Mouse (Mus musculus): ENCODE data around the gene Cdc6.
A peak's percentile ranks its signal among the peaks of the same experiment; 100 is the strongest.

Cdc6 gene

DNA sequence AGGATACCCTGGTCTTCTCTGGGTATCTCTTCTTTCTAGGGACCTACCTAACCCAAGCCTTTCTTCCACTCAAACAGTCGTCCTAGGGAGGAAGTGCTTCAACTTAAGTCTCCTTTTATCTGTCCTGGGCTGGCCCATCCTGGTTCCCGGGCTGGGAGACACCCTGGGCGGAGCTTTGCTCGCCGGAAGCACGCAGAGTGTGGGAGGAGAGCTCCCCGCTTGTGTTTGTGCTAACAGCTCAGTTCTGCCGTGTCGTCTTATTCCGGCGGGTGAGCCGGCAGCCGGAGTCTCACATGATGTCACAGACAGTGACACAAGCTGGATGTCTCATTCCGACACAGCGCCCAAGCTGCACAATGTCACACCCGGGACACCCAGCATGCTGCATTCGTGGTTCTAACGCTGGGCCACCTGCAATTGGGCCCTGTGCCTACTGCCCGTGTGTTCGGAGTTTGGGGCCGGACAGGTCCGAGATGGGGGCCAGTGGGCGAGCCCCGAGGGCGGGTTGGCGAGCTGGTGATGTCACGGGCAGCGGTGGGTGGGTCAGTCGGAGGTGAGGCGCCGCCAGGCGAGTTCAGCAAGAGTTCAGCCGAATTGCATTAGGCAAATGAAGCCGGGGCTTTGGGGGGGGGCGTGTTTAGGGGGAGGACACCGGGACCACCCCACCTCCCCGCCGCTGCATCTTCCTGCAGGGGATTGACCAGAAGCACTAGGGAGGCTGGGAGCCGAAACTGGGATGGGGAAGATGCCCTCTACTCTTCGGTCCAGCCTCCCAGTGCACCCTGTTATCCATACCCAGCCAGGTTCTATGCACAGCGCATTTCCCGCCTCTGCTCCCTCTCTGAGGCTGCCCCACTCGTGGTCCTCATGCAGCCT, 52.1 kb downstream of the Cdc6 start:
- peak; percentile 94 for TF ChIP-seq GATA4 (IDR thresholded peaks at IDR 0.05; ENCODE audit: insufficient replicate concordance, low read length)

DNA sequence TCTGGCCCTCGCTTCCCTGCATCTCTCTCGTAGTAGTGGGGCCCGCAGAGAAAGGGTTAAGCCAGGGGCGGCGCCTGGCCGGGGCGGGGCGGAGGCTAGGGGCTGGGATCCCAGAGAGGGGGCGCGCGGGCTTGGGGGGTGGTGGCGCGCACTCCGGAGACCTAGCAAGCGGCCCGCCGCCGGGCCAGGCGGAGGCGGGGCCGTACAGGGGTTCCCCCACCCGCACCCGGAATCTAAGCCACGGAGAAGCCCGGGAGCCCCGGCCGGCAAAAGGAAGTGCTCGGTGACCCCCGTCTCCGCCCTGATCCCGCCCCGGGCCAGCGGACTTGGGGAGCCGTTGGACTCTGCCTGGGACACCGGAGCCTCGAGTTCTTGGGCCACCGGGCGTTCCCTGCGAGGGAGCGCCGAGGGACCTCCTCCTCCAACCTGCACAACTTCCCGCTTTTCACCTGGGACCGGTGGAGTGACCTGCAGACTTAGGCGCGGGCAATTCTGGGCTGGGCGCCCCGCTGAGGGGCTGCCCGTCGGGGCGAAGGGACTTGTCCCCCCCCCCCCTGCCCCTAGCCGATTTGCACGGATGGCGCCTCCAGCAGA, 52.8 kb downstream of the Cdc6 start:
- TF ChIP-seq GATA4 (IDR thresholded peaks at IDR 0.05; ENCODE audit: insufficient replicate concordance, low read length), result no peak

DNA sequence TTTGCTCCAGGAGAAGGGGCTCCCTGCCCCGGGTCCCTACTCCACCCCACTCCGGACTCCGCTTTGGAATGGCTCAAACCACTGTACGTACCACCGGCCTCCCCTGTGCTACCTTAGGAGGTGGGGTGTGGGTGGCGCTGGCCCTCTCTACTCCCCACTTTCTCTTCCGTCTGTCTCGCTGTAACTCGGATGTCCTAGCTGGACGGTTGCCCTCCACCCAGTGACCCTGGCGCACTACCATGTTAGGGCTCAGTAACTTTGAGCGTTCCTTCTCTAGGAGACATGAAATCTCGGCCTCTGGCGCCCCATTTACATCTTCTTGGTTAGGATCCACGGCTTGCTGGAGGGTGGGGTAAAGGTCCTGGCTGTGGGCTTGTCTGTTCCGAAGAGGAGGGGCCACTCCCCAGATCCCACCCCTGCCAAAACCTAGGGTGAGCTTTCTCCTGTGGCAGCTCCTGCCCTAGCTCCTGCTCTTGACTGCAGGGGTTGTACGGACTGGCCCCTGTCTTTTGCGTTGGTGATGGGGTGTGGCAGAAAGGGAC, 53.5 kb downstream of the Cdc6 start:
- TF ChIP-seq GATA4 (IDR thresholded peaks at IDR 0.05; ENCODE audit: insufficient replicate concordance, low read length), result no peak

DNA sequence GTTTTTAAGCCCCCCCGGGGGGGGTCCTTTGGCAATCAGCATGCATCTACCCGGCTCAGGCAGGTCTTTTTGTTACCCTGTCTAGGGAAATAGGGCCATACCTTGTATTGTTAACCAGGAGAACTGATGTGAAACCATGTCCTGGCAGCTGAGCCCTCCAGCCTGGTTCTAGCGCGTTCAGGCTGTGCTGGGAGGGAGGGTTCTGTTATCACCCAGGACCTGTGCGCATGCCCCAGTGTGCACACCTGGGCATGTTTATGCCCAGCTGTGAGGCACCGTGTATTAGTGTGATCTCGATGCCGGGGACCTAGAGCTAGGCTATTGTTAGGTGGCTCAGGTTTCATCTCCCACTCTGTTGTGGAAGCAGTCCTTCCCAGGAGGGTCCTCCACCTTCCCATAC, 54.2 kb downstream of the Cdc6 start:
- no peak for TF ChIP-seq GATA4 (IDR thresholded peaks at IDR 0.05; ENCODE audit: insufficient replicate concordance, low read length)

DNA sequence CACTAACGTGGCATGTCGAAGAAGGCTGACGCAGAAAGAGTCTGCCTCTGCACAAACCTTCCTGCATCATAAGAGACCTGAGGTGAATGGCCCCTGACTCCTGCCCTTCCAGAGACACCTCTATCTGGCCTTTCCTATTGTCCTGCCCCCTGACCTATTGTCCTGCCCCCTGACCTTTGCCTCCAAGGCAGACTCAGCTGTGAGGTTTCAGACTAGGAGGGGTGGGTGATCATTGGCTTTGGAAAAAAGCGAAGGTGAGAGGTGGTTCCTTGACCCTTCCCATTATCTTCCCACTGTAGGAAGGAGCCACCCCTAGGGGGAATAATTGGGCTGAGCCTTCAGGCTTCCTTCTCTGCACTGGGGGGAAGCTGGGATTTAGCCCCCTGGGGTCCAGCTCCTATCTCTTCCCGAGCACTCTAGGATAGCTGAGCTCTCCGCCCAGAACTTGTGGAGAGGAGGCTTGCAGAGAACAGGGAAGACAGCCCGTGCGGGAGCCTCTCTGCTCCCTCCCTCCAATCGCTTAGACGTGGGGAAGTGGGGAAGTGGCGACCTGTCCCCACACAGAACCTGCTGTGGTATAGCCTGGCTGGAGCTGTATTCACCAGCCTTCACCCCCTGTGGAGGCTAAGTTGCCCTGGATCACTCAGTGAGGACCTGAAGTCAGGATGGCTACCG, 55.0 kb downstream of the Cdc6 start:
- peak; percentile 11; the same call in 1 of the 2 replicates for TF ChIP-seq GATA4 (IDR thresholded peaks at IDR 0.05; ENCODE audit: insufficient replicate concordance, low read length)

DNA sequence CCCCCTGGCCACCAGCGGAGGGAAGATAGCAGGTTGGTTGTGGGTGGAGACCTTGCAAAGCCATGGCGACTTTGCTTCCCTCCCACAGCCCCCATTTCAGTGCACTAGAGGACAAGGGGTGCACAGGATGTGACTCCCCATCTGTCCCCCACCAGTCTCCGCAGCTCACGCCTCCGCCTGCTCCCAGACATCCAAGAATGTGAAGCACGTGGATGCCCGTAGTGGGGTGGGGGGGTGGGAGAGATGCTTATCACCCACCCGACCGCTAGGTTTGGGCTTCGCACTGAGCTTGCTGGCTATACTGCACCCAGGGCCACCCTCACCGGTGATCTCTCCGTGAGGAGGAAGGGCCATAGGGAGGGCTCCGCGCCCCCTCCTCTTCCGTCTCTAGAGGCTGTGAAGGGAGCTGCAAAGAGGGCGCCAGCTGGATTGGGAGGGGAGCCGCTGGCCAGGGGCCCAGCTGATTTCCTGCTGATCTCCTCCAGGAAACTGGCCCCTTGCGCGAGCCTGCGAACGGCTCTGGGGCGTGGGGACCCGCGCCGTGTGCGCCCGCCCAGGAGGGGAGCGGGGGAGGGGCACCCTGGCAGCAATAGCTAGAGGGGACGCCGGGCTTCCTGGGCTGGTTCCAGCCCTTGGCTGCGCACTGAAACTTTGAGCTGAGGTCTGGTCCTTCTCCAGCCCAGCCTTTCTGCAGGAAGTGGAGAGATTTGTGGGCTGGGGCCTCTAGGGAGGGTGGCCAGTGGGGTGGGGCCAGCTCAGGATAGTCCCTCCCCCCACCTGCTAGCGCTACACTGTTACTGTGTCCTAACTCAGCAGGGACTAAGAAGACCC, 55.8 kb downstream of the Cdc6 start:
- TF ChIP-seq GATA4 (IDR thresholded peaks at IDR 0.05; ENCODE audit: insufficient replicate concordance, low read length), result peak; percentile 78; the same call in 1 of the 2 replicates

DNA sequence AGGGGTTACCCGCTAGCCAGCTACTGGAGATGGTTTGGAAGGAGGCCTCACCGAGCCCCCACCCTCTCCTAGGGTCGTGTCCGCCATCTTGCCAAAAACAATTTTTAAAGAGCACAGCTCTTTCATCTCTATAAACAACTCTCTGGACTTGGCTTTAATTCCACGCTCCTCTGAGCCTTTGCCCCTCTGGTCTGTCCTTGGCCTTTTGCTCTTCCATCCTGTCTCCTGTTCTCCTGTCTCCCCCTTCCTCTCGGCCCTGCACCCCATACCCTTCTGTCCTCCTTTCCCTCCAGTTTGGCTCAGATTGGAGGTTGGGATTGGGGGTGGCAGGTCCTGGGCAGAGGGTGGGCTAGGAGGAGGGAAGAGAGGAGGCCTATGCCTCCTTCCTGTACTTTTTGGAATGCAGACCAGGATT, 56.6 kb downstream of the Cdc6 start:
- TF ChIP-seq GATA4 (IDR thresholded peaks at IDR 0.05; ENCODE audit: insufficient replicate concordance, low read length), result no peak

DNA sequence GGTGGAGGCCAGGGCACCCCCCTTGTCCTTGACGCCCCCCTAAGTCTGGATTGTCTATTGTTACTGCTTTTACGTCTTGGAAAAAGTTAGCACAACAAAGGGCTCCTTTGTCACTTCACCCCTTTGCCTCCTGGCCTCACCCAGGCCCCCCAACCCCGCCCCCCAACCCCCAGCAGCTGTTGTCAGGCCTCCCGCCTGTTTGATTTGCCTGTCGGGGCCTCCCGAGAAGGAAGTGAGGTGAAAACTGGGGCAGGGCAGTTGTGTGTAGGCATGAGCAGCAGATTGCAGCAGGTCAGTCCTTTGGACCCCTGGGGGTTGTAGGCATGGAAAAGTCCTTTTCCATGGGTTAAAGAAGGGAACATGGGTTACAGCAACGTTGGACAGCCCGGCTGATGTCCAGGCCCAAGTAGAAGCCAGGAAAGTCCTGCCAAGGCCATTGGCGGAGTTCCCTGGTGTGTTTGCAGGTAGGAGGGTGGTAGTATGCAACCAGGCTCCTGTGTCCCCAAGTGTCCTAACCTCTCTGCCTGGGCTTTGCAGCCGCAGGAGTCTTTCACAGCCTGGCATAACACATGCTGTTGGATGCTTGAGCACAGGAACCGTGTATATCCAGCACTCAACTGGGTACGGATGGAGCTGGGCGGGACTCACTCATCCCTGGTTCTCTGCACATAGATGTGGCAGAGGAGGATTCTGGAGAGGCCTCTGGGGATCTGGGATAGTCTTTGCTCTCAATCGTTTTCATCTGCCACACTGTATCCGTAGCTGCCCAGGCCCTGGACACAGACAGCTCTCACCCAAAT, 57.2 kb downstream of the Cdc6 start:
- no peak for TF ChIP-seq GATA4 (IDR thresholded peaks at IDR 0.05; ENCODE audit: insufficient replicate concordance, low read length)

DNA sequence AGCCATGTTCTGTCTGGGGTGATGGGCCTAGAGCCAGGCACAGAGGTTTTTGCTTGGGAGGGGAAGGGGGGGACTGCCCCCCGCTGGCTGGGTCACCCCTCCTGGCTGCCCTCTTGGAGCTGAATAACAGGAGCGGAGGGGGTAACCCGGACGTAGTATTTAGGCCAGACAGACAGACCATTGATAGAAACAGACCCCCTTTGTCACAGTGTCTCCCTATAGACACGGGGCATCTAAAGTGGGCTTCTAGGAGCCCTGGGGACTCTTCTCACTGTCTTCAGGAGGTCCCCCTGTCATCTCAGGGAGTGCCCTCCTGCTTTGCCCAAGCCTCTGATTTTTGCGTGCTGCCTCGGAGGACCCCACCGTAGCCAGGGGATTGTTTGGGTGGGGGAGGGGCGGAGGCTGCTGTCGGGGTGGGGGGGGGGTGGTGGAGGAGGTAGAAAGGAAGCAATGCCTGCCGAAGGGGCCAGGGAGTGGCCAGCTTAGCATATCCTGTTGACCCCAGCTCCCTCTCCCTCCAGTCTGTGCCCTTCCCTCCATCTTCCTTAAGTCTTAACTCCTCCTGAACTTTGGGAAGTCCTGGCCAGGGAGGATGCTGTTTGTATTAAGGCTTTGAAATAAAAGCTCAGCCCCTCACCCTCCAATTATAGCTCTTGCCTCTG, 57.9 kb downstream of the Cdc6 start:
- no peak for TF ChIP-seq GATA4 (IDR thresholded peaks at IDR 0.05; ENCODE audit: insufficient replicate concordance, low read length)

DNA sequence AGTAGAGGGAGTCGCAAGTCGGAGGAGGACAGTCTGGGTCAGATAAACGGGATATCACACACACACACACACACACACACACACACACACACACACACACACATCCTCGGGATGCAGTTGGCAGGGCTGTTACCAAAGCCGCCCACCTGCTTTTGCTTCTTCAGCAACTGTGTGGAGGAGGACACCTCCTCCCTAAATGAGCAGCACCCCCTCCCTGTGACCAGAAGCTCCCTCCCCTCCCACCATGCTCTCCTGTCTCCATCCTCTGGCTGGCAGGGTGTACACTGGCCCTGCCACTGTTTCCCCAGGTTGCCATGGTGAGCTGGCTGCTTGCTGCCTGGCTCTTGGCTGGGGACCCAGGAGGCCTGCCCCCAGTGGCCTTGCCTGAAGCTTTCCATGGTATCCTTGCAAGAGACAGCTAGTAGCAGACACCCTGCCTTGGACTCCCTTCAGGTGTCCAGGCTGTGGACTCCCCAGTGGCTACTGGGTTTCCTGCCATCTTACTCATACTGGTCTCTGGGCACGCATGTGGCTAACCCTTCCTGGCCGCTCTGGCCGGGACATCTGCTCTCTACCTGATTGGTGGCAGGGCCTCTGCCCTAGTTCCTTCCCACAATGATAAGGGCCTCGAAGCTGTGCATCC, 59.0 kb downstream of the Cdc6 start:
- TF ChIP-seq GATA4 (IDR thresholded peaks at IDR 0.05; ENCODE audit: insufficient replicate concordance, low read length), result no peak

DNA sequence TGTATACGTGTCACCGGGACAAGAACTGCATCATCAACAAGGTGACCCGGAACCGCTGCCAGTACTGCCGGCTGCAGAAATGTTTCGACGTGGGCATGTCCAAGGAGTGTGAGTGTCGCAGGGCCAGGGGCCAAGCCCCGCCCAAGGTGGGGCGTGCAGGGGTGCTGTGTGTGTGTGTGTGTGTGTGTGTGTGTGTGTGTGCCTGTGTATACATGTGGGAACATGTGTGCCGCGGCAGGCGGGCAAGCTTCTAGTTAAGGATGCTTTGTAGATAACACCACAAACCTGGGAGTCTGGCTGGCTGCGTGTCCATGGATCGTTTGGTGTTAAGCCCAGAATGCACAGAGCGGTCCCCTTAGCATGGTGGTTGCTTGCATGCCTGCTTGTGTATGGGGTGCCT, 60.5 kb downstream of the Cdc6 start:
- no peak for TF ChIP-seq GATA4 (IDR thresholded peaks at IDR 0.05; ENCODE audit: insufficient replicate concordance, low read length)

DNA sequence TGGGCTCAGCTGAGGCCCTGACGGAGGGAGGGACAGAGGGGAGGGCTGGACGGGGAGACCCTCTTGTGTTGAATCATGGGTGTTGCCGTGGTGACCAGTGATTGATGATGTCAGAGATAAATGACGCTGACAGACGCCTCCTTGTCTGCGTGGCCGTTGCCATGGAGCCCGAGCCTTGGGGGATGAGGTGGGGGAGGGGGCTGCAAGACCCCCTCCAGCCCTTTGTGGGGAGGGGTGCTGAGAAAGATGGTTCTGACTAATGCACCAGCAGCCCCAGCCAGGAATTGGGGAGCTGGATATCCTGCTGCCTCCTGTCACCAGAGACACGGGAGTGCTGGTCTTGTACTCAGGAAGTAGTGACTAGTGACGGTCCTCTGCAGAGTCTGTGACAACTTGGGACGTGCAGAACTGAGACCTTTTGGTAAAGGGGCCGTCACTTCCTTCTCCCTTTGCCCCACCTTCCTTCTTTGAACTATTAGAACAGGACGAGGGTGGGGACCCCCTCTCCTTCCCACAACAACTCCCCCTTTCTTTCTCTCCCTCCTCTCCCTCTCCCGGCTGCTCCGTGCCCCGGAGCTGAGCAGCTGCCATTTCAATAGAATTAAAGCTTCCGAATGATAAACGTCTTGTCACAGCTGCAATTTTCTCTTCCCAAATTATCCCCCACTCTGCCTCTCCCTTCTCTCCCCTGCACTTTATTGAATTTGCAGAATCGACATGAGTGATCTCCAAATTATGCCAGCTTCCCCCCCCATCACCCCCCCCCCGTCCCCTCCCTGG, 61.3 kb downstream of the Cdc6 start:
- no peak for TF ChIP-seq GATA4 (IDR thresholded peaks at IDR 0.05; ENCODE audit: insufficient replicate concordance, low read length)

All from liver, adult (tissue).